ENCODE assay signal across 10 mouse cellular contexts in genomic region chr17:66125211-66125610, GRCm38 (mm10). TPM values are rescaled to one million over a fixed set of nuclear protein-coding genes. Genes with fewer than 3 reads are reported as not detected.
DNase-seq lines count a peak whose midpoint lies in the region; ATAC-seq lines count a peak whose summit lies in the region.
"Had no signal": no experiment of that assay in that cellular context is flagged by ENCODE, and none has a peak within 500 bp of the region (broad histone marks: within the 10 kb centered on the region; RNA-seq: fewer than 3 reads in every experiment).

No protein-coding gene starts in this region.

- peaks cover 4% of the 10 kb centered on the region for H3K36me3 ChIP-seq in heart, embryonic 11.5 days (ENCODE audit: control insufficient read depth, insufficient read depth, low read length)
- H3K36me3 ChIP-seq in midbrain, embryonic 11.5 days (ENCODE audit: control insufficient read depth, insufficient read depth, low read length), result peaks cover 2% of the 10 kb centered on the region
- peaks cover 6% of the 10 kb centered on the region; the same call in 1 of the 2 replicates for H3K36me3 ChIP-seq in midbrain, embryonic 14.5 days (ENCODE audit: control insufficient read depth, insufficient read depth, low read length)
- peaks cover 31% of the 10 kb centered on the region for H3K36me3 ChIP-seq in forebrain, embryonic 13.5 days (ENCODE audit: poor library complexity, severe bottlenecking)
- H3K36me3 ChIP-seq in stomach, embryonic 16.5 days (ENCODE audit: control insufficient read depth, insufficient read depth, low read length), result peaks cover 16% of the 10 kb centered on the region; the same call in 1 of the 2 replicates

- ATAC-seq in heart, embryonic 11.5 days (replicated peaks; ENCODE audit: insufficient number of reproducible peaks, low FRiP score, low TSS enrichment), result no peak
- no peak for ATAC-seq in midbrain, embryonic 11.5 days (ENCODE audit: low FRiP score)
- no peak for ATAC-seq in midbrain, embryonic 14.5 days (ENCODE audit: low FRiP score, low TSS enrichment)
- ATAC-seq in forebrain, embryonic 13.5 days, result no peak
- ATAC-seq in stomach, embryonic 16.5 days (ENCODE audit: insufficient read depth, low FRiP score), result no peak
- ATAC-seq: inflammation-experienced regulatory T-cells, adult 6 months had no signal

- no peaks in the 10 kb centered on the region for H3K9me3 ChIP-seq in heart, embryonic 11.5 days (replicated peaks; ENCODE audit: control insufficient read depth, low read length)
- H3K9me3 ChIP-seq in midbrain, embryonic 11.5 days (ENCODE audit: control insufficient read depth, low read length), result no peaks in the 10 kb centered on the region
- no peaks in the 10 kb centered on the region for H3K9me3 ChIP-seq in midbrain, embryonic 14.5 days (ENCODE audit: control insufficient read depth, low read length)
- no peaks in the 10 kb centered on the region for H3K9me3 ChIP-seq in forebrain, embryonic 13.5 days (replicated peaks)
- H3K9me3 ChIP-seq in stomach, embryonic 16.5 days (replicated peaks; ENCODE audit: control insufficient read depth, low read length), result no peaks in the 10 kb centered on the region

- WGBS in heart, embryonic 11.5 days (ENCODE audit: insufficient replicate concordance), result 56% methylated on average over 5 of the region's 5 CpGs
- WGBS in midbrain, embryonic 11.5 days, result 73% methylated on average over 5 of the region's 5 CpGs
- WGBS in midbrain, embryonic 14.5 days, result 77% methylated on average over 5 of the region's 5 CpGs
- WGBS in forebrain, embryonic 13.5 days, result 77% methylated on average over 5 of the region's 5 CpGs
- 77% methylated on average over 5 of the region's 5 CpGs for WGBS in stomach, embryonic 16.5 days

- no peak for DNase-seq in heart, adult 9 months (ENCODE audit: low spot score in 2 of 2)
- no peak for DNase-seq in midbrain, embryonic 11.5 days (ENCODE audit: low spot score, missing footprints)
- DNase-seq in midbrain, embryonic 14.5 days, result no peak
- no peak for DNase-seq in cerebellum, adult 9-10 months
- no peak for DNase-seq in kidney, adult 9 months

- no peak overlapping the region for H3K4me3 ChIP-seq in heart, embryonic 11.5 days (ENCODE audit: low read depth, low read length)
- no peak overlapping the region for H3K4me3 ChIP-seq in midbrain, embryonic 11.5 days (ENCODE audit: low read depth, low read length)
- H3K4me3 ChIP-seq in midbrain, embryonic 14.5 days (replicated peaks; ENCODE audit: low read depth, low read length), result no peak overlapping the region
- no peak overlapping the region for H3K4me3 ChIP-seq in forebrain, embryonic 13.5 days
- no peak overlapping the region for H3K4me3 ChIP-seq in stomach, embryonic 16.5 days (replicated peaks; ENCODE audit: low read length)
- H3K4me3 ChIP-seq: left cerebral cortex, adult 2 months had no signal

- no peaks in the 10 kb centered on the region for H3K27me3 ChIP-seq in heart, embryonic 11.5 days (ENCODE audit: control insufficient read depth, insufficient read depth, low read length)
- H3K27me3 ChIP-seq in midbrain, embryonic 11.5 days (ENCODE audit: control insufficient read depth, insufficient read depth, low read length), result no peaks in the 10 kb centered on the region
- no peaks in the 10 kb centered on the region for H3K27me3 ChIP-seq in midbrain, embryonic 14.5 days (ENCODE audit: control insufficient read depth, insufficient read depth, low read length)
- H3K27me3 ChIP-seq in forebrain, embryonic 13.5 days, result no peaks in the 10 kb centered on the region
- no peaks in the 10 kb centered on the region for H3K27me3 ChIP-seq in stomach, embryonic 16.5 days (ENCODE audit: control insufficient read depth, insufficient read depth, low read length)

- peaks cover 13% of the 10 kb centered on the region for H3K4me1 ChIP-seq in heart, embryonic 11.5 days (ENCODE audit: control insufficient read depth, insufficient read depth, low read length)
- H3K4me1 ChIP-seq in midbrain, embryonic 11.5 days (ENCODE audit: control insufficient read depth, insufficient read depth, low read length), result peaks cover 4% of the 10 kb centered on the region; the same call in 1 of the 2 replicates
- 0 out of 2 replicates have a peak, but pooled peaks cover 5% of the 10 kb centered on the region for H3K4me1 ChIP-seq in midbrain, embryonic 14.5 days (ENCODE audit: control insufficient read depth, insufficient read depth, low read length)
- H3K4me1 ChIP-seq in forebrain, embryonic 13.5 days, result peaks cover 18% of the 10 kb centered on the region
- H3K4me1 ChIP-seq in stomach, embryonic 16.5 days (ENCODE audit: control insufficient read depth, insufficient read depth, low read length), result peaks cover 11% of the 10 kb centered on the region; the same call in 1 of the 2 replicates

- no peak overlapping the region for H3K27ac ChIP-seq in heart, embryonic 11.5 days (ENCODE audit: low read depth, low read length)
- H3K27ac ChIP-seq in midbrain, embryonic 11.5 days (ENCODE audit: low read depth, low read length), result no peak overlapping the region
- no peak overlapping the region for H3K27ac ChIP-seq in midbrain, embryonic 14.5 days (replicated peaks; ENCODE audit: low read depth, low read length)
- no peak overlapping the region for H3K27ac ChIP-seq in forebrain, embryonic 13.5 days
- H3K27ac ChIP-seq in stomach, embryonic 16.5 days (ENCODE audit: low read length), result no peak overlapping the region
- H3K27ac ChIP-seq: left cerebral cortex, adult 2 months had no signal

- H3K4me2 ChIP-seq in heart, embryonic 11.5 days, result peak overlapping the region; percentile 32
- H3K4me2 ChIP-seq in midbrain, embryonic 11.5 days, result no peak overlapping the region
- no peak overlapping the region for H3K4me2 ChIP-seq in midbrain, embryonic 14.5 days (ENCODE audit: low read length)
- H3K4me2 ChIP-seq in forebrain, embryonic 13.5 days, result peak overlapping the region; percentile 60
- 0 out of 2 replicates have a peak overlapping the region, but pooled peaks have one; percentile 75 for H3K4me2 ChIP-seq in stomach, embryonic 16.5 days (ENCODE audit: low read depth, low read length)

- H3K9ac ChIP-seq in heart, embryonic 11.5 days (ENCODE audit: low read depth, low read length), result 0 out of 2 replicates have a peak overlapping the region, but pooled peaks have one; percentile 28
- 0 out of 2 replicates have a peak overlapping the region, but pooled peaks have one; percentile 24 for H3K9ac ChIP-seq in midbrain, embryonic 11.5 days (ENCODE audit: low read length)
- no peak overlapping the region for H3K9ac ChIP-seq in midbrain, embryonic 14.5 days (replicated peaks; ENCODE audit: low read length)
- H3K9ac ChIP-seq in forebrain, embryonic 13.5 days, result no peak overlapping the region; the same call in none of the 2 replicates
- H3K9ac ChIP-seq in stomach, embryonic 16.5 days (ENCODE audit: low read length), result no peak overlapping the region; the same call in 1 of the 2 replicates

RNA-seq across cellular contexts. Expression of gene Ddx11, which starts 1.9 kb away (rescaled TPM):
- polyA plus RNA-seq in heart, embryonic 11.5 days (2014; fragmentation: Nextera tagmentation; extraction: Ambion mirVana), result 12.4 and 16.4 TPM in 2 replicates
- polyA plus RNA-seq in midbrain, embryonic 11.5 days (2014; fragmentation: Nextera tagmentation; extraction: Ambion mirVana), result 13.4 and 15.7 TPM in 2 replicates
- 2.4 and 4.8 TPM in 2 replicates for polyA plus RNA-seq in midbrain, embryonic 14.5 days (2014; fragmentation: Nextera tagmentation; extraction: Ambion mirVana)
- polyA plus RNA-seq in forebrain, embryonic 13.5 days (2015; fragmentation: Nextera tagmentation; extraction: Ambion mirVana), result 16.2 and 17.3 TPM in 2 replicates
- polyA plus RNA-seq in stomach, embryonic 16.5 days (2015; fragmentation: Nextera tagmentation; extraction: Ambion mirVana), result 17.7 and 20.1 TPM in 2 replicates

RNA-seq across cellular contexts. Expression of gene Washc1, which starts 13.9 kb away (rescaled TPM):
- 27.9 and 29.9 TPM in 2 replicates for polyA plus RNA-seq in heart, embryonic 11.5 days (2014; fragmentation: Nextera tagmentation; extraction: Ambion mirVana)
- polyA plus RNA-seq in midbrain, embryonic 11.5 days (2014; fragmentation: Nextera tagmentation; extraction: Ambion mirVana), result 28.5 and 30.8 TPM in 2 replicates
- polyA plus RNA-seq in midbrain, embryonic 14.5 days (2014; fragmentation: Nextera tagmentation; extraction: Ambion mirVana), result 36.2 and 41.4 TPM in 2 replicates
- polyA plus RNA-seq in forebrain, embryonic 13.5 days (2015; fragmentation: Nextera tagmentation; extraction: Ambion mirVana), result 36.8 and 37.4 TPM in 2 replicates
- 35.3 and 36.1 TPM in 2 replicates for polyA plus RNA-seq in stomach, embryonic 16.5 days (2015; fragmentation: Nextera tagmentation; extraction: Ambion mirVana)

RNA-seq across cellular contexts. Expression of gene Ndufv2, which starts 23.9 kb away (rescaled TPM):
- 530 and 551 TPM in 2 replicates for polyA plus RNA-seq in heart, embryonic 11.5 days (2014; fragmentation: Nextera tagmentation; extraction: Ambion mirVana)
- polyA plus RNA-seq in midbrain, embryonic 11.5 days (2014; fragmentation: Nextera tagmentation; extraction: Ambion mirVana), result 333 and 347 TPM in 2 replicates
- polyA plus RNA-seq in midbrain, embryonic 14.5 days (2014; fragmentation: Nextera tagmentation; extraction: Ambion mirVana), result 363 and 404 TPM in 2 replicates
- 354 and 358 TPM in 2 replicates for polyA plus RNA-seq in forebrain, embryonic 13.5 days (2015; fragmentation: Nextera tagmentation; extraction: Ambion mirVana)
- polyA plus RNA-seq in stomach, embryonic 16.5 days (2015; fragmentation: Nextera tagmentation; extraction: Ambion mirVana), result 331 and 340 TPM in 2 replicates

RNA-seq across cellular contexts. Expression of gene Ankrd12, which starts 48.3 kb away (rescaled TPM):
- 17.3 and 17.7 TPM in 2 replicates for polyA plus RNA-seq in heart, embryonic 11.5 days (2014; fragmentation: Nextera tagmentation; extraction: Ambion mirVana)
- 32.7 and 36.3 TPM in 2 replicates for polyA plus RNA-seq in midbrain, embryonic 11.5 days (2014; fragmentation: Nextera tagmentation; extraction: Ambion mirVana)
- polyA plus RNA-seq in midbrain, embryonic 14.5 days (2014; fragmentation: Nextera tagmentation; extraction: Ambion mirVana), result 152 and 168 TPM in 2 replicates
- polyA plus RNA-seq in forebrain, embryonic 13.5 days (2015; fragmentation: Nextera tagmentation; extraction: Ambion mirVana), result 77.4 and 80.8 TPM in 2 replicates
- 26.8 and 30.3 TPM in 2 replicates for polyA plus RNA-seq in stomach, embryonic 16.5 days (2015; fragmentation: Nextera tagmentation; extraction: Ambion mirVana)

Comparison
In these comparisons a context has a peak if more than half of its experiments do, and no peak if none do; other contexts are left out.
1. H3K9ac ChIP-seq: peak in heart, embryonic 11.5 days (single experiment) and midbrain, embryonic 11.5 days (single experiment); none in midbrain, embryonic 14.5 days (single experiment), forebrain, embryonic 13.5 days (single experiment) and stomach, embryonic 16.5 days (single experiment).
2. H3K4me2 ChIP-seq: peak in heart, embryonic 11.5 days (single experiment), forebrain, embryonic 13.5 days (single experiment) and stomach, embryonic 16.5 days (single experiment); none in midbrain, embryonic 11.5 days (single experiment) and midbrain, embryonic 14.5 days (single experiment).